Mouse (Mus musculus): ENCODE data around the gene Rps6ka3. TPM values are rescaled to one million over a fixed set of nuclear protein-coding genes. Genes with fewer than 3 reads are reported as not detected.

Rps6ka3 gene
- 20.5 TPM in 2 replicates for polyA plus RNA-seq (2012; rRNA removed)
- 6.8 and 6.9 TPM in 2 replicates for polyA plus RNA-seq (2014; fragmentation: Nextera tagmentation; extraction: Ambion mirVana)

GRCm38 (mm10) chrX:159210007-159210406 is at the start of gene Rps6ka3:
Rps6ka3 (plus strand) TSS chrX:159210307.
- H3K4me1 ChIP-seq (ENCODE audit: control insufficient read depth, insufficient read depth, low read length): no peaks in the 10 kb centered on the region
- WGBS: 92% methylated on average over 4 of the region's 4 CpGs
- no peak for TF ChIP-seq POLR2A (IDR thresholded peaks at IDR 0.05; ENCODE audit: borderline replicate concordance, extremely low read depth, insufficient read depth, insufficient read length)
- H3K36me3 ChIP-seq (ENCODE audit: control insufficient read depth, insufficient read depth, low read length): no peaks in the 10 kb centered on the region
- no peaks in the 10 kb centered on the region for H3K27me3 ChIP-seq (ENCODE audit: control insufficient read depth, insufficient read depth, low read length)
- no peak within 1 kb of the TSS for H3K4me2 ChIP-seq (replicated peaks; ENCODE audit: low read depth, low read length, severe bottlenecking)
- ATAC-seq (ENCODE audit: low FRiP score, low read depth): no peak
- no peak within 1 kb of the TSS for H3K9ac ChIP-seq (ENCODE audit: low read depth, low read length, severe bottlenecking)
- H3K4me3 ChIP-seq (replicated peaks; ENCODE audit: low read length): no peak within 1 kb of the TSS
- H3K27ac ChIP-seq (replicated peaks; ENCODE audit: low read depth, low read length): no peak within 1 kb of the TSS
- no peaks in the 10 kb centered on the region for H3K9me3 ChIP-seq (ENCODE audit: control insufficient read depth, low read length)
- DNase-seq (ENCODE audit: low spot score): no peak

- Histone ChIP-seq H3K4me1 (ENCODE audit: control insufficient read depth, insufficient read depth, low read length) (no peaks in the 10 kb centered on the region), H3K4me2 (replicated peaks; ENCODE audit: low read depth, low read length, severe bottlenecking) (no peak overlapping the region), H3K27ac (replicated peaks; ENCODE audit: low read depth, low read length) (no peak overlapping the region), H3K36me3 (ENCODE audit: control insufficient read depth, insufficient read depth, low read length) (no peaks in the 10 kb centered on the region), H3K9me3 (ENCODE audit: control insufficient read depth, low read length) (no peaks in the 10 kb centered on the region), H3K27me3 (ENCODE audit: control insufficient read depth, insufficient read depth, low read length) (no peaks in the 10 kb centered on the region), H3K4me3 (replicated peaks; ENCODE audit: low read length) (no peak overlapping the region), H3K9ac (ENCODE audit: low read depth, low read length, severe bottlenecking) (no peak overlapping the region)
- 78% methylated on average over 2 of the region's 2 CpGs for WGBS
- TF ChIP-seq POLR2A (IDR thresholded peaks at IDR 0.05; ENCODE audit: borderline replicate concordance, extremely low read depth, insufficient read depth, insufficient read length): no peak
- no peak for DNase-seq (ENCODE audit: low spot score)
- no peak for ATAC-seq (ENCODE audit: low FRiP score, low read depth)
Observed at GRCm38 (mm10) chrX:159169200-159169599, 40.9 kb upstream of the Rps6ka3 start.

- WGBS: 59% methylated on average over 2 of the region's 2 CpGs
- ATAC-seq (ENCODE audit: low FRiP score, low read depth) (no peak), DNase-seq (ENCODE audit: low spot score) (no peak)
- H3K27ac ChIP-seq (replicated peaks; ENCODE audit: low read depth, low read length): no peak overlapping the region
- no peak overlapping the region for H3K4me3 ChIP-seq (replicated peaks; ENCODE audit: low read length)
- H3K9ac ChIP-seq (ENCODE audit: low read depth, low read length, severe bottlenecking): no peak overlapping the region
- no peak for TF ChIP-seq POLR2A (IDR thresholded peaks at IDR 0.05; ENCODE audit: borderline replicate concordance, extremely low read depth, insufficient read depth, insufficient read length)
- H3K4me2 ChIP-seq (replicated peaks; ENCODE audit: low read depth, low read length, severe bottlenecking): no peak overlapping the region
- no peaks in the 10 kb centered on the region for H3K27me3 ChIP-seq (ENCODE audit: control insufficient read depth, insufficient read depth, low read length)
- no peaks in the 10 kb centered on the region for H3K36me3 ChIP-seq (ENCODE audit: control insufficient read depth, insufficient read depth, low read length)
- no peaks in the 10 kb centered on the region for H3K9me3 ChIP-seq (ENCODE audit: control insufficient read depth, low read length)
- H3K4me1 ChIP-seq (ENCODE audit: control insufficient read depth, insufficient read depth, low read length): no peaks in the 10 kb centered on the region
Observed at GRCm38 (mm10) chrX:159171579-159171978, 38.5 kb upstream of the Rps6ka3 start.

GRCm38 (mm10) chrX:159191581-159191980 is 18.5 kb upstream of the Rps6ka3 start:
- no peaks in the 10 kb centered on the region for H3K27me3 ChIP-seq (ENCODE audit: control insufficient read depth, insufficient read depth, low read length)
- H3K36me3 ChIP-seq (ENCODE audit: control insufficient read depth, insufficient read depth, low read length): no peaks in the 10 kb centered on the region
- no peak overlapping the region for H3K27ac ChIP-seq (replicated peaks; ENCODE audit: low read depth, low read length)
- no peak overlapping the region for H3K9ac ChIP-seq (ENCODE audit: low read depth, low read length, severe bottlenecking)
- no peak overlapping the region for H3K4me3 ChIP-seq (replicated peaks; ENCODE audit: low read length)
- no peak overlapping the region for H3K4me2 ChIP-seq (replicated peaks; ENCODE audit: low read depth, low read length, severe bottlenecking)
- H3K4me1 ChIP-seq (ENCODE audit: control insufficient read depth, insufficient read depth, low read length): no peaks in the 10 kb centered on the region
- H3K9me3 ChIP-seq (ENCODE audit: control insufficient read depth, low read length): no peaks in the 10 kb centered on the region
- 84% methylated on average over 4 of the region's 4 CpGs for WGBS
- DNase-seq (ENCODE audit: low spot score) (no peak), ATAC-seq (ENCODE audit: low FRiP score, low read depth) (no peak)
- TF ChIP-seq POLR2A (IDR thresholded peaks at IDR 0.05; ENCODE audit: borderline replicate concordance, extremely low read depth, insufficient read depth, insufficient read length): no peak

GRCm38 (mm10) chrX:159199495-159199894 is 10.6 kb upstream of the Rps6ka3 start:
- H3K9ac ChIP-seq (ENCODE audit: low read depth, low read length, severe bottlenecking): no peak overlapping the region
- ATAC-seq (ENCODE audit: low FRiP score, low read depth) (no peak), DNase-seq (ENCODE audit: low spot score) (no peak)

GRCm38 (mm10) chrX:159200101-159200500 is 10.0 kb upstream of the Rps6ka3 start:
- TF ChIP-seq POLR2A (IDR thresholded peaks at IDR 0.05; ENCODE audit: borderline replicate concordance, extremely low read depth, insufficient read depth, insufficient read length): no peak
- H3K27me3 ChIP-seq (ENCODE audit: control insufficient read depth, insufficient read depth, low read length): no peaks in the 10 kb centered on the region
- H3K4me3 ChIP-seq (replicated peaks; ENCODE audit: low read length): no peak overlapping the region
- ATAC-seq (ENCODE audit: low FRiP score, low read depth) (no peak), DNase-seq (ENCODE audit: low spot score) (no peak)
- no peaks in the 10 kb centered on the region for H3K4me1 ChIP-seq (ENCODE audit: control insufficient read depth, insufficient read depth, low read length)
- WGBS: 72% methylated on average over 5 of the region's 5 CpGs
- no peaks in the 10 kb centered on the region for H3K9me3 ChIP-seq (ENCODE audit: control insufficient read depth, low read length)
- no peak overlapping the region for H3K27ac ChIP-seq (replicated peaks; ENCODE audit: low read depth, low read length)
- no peak overlapping the region for H3K9ac ChIP-seq (ENCODE audit: low read depth, low read length, severe bottlenecking)
- no peaks in the 10 kb centered on the region for H3K36me3 ChIP-seq (ENCODE audit: control insufficient read depth, insufficient read depth, low read length)
- H3K4me2 ChIP-seq (replicated peaks; ENCODE audit: low read depth, low read length, severe bottlenecking): no peak overlapping the region

More at GRCm38 (mm10) chrX:159199495-159199894, 10.6 kb upstream of the Rps6ka3 start:
- no peaks in the 10 kb centered on the region for H3K9me3 ChIP-seq (ENCODE audit: control insufficient read depth, low read length)
- H3K27ac ChIP-seq (replicated peaks; ENCODE audit: low read depth, low read length): no peak overlapping the region
- H3K36me3 ChIP-seq (ENCODE audit: control insufficient read depth, insufficient read depth, low read length): no peaks in the 10 kb centered on the region
- TF ChIP-seq POLR2A (IDR thresholded peaks at IDR 0.05; ENCODE audit: borderline replicate concordance, extremely low read depth, insufficient read depth, insufficient read length): no peak
- H3K27me3 ChIP-seq (ENCODE audit: control insufficient read depth, insufficient read depth, low read length): no peaks in the 10 kb centered on the region
- H3K4me3 ChIP-seq (replicated peaks; ENCODE audit: low read length): no peak overlapping the region
- no peaks in the 10 kb centered on the region for H3K4me1 ChIP-seq (ENCODE audit: control insufficient read depth, insufficient read depth, low read length)
- H3K4me2 ChIP-seq (replicated peaks; ENCODE audit: low read depth, low read length, severe bottlenecking): no peak overlapping the region

Data from limb, embryonic 14.5 days (tissue).